Mouse (Mus musculus) stomach, embryonic 15.5 days (tissue): ENCODE data around the gene Mpzl2. TPM values are rescaled to one million over a fixed set of nuclear protein-coding genes. Genes with fewer than 3 reads are reported as not detected.

Experiments
- ATAC-seq: fragments of 200-750 bp; cut with Nextera tagmentation; 2 replicates; pipeline ENCODE4 v1.8.0; 2017; ENCODE audit warnings: low read depth, moderate number of reproducible peaks, moderate TSS enrichment; ENCODE audit not compliant: insufficient read depth, low FRiP score
- H3K27ac ChIP-seq: fragments of 300-500 bp; sonication (generic); 2 replicates; pipeline ENCODE4 v1.5.1; 2015; ENCODE audit warnings: mild to moderate bottlenecking, inconsistent platforms
- H3K27me3 ChIP-seq: fragments of 300-500 bp; sonication (generic); replicated peaks from 2 replicates; pipeline ENCODE4 v1.6.1; 2015; ENCODE audit warnings: inconsistent platforms
- H3K36me3 ChIP-seq: fragments of 300-500 bp; sonication (generic); 2 replicates; pipeline ENCODE4 v1.6.1; 2015; ENCODE audit warnings: inconsistent platforms
- H3K4me1 ChIP-seq: fragments of 300-500 bp; sonication (generic); 2 replicates; pipeline ENCODE4 v1.6.1; 2015; ENCODE audit warnings: inconsistent platforms
- H3K4me2 ChIP-seq: fragments of 300-500 bp; sonication (generic); 2 replicates; pipeline ENCODE4 v1.6.1; 2015; ENCODE audit warnings: mild to moderate bottlenecking, inconsistent platforms
- H3K4me3 ChIP-seq: fragments of 300-500 bp; sonication (generic); replicated peaks from 2 replicates; pipeline ENCODE4 v1.5.1; 2015; ENCODE audit warnings: inconsistent platforms
- H3K9ac ChIP-seq: fragments of 300-500 bp; sonication (generic); 2 replicates; pipeline ENCODE4 v1.6.1; 2015; ENCODE audit warnings: inconsistent platforms
- H3K9me3 ChIP-seq: fragments of 300-500 bp; sonication (generic); 2 replicates; pipeline ENCODE4 v1.6.1; 2016; ENCODE audit warnings: inconsistent platforms
- WGBS: fragments of 180-500 bp; shearing (Covaris S2); methylation state at CpG from one replicate; pipeline ENCODE4 v1.1.7; 2015; 5-methylcytosine and 5-hydroxymethylcytosine counted together
- polyA plus RNA-seq: library from polyadenylated mRNA; unstranded; fragments of >200 nt; fragmentation: Nextera tagmentation; extraction: Ambion mirVana; gene quantifications from 2 replicates; pipeline ENCODE4 v1.2.1, GENCODE M21; 2015

Mpzl2 gene
- polyA plus RNA-seq, 1 experiment from 2014 or later, result 31.4 TPM

- no peak overlapping the region for H3K27ac ChIP-seq
- 30% methylated on average over 5 of the region's 5 CpGs for WGBS
- ATAC-seq, result no peak
- no peaks in the 10 kb centered on the region for H3K27me3 ChIP-seq
- no peak overlapping the region for H3K9ac ChIP-seq
- no peaks in the 10 kb centered on the region for H3K4me1 ChIP-seq
- no peak overlapping the region for H3K4me3 ChIP-seq
- no peaks in the 10 kb centered on the region for H3K36me3 ChIP-seq
- H3K4me2 ChIP-seq, result no peak overlapping the region
- H3K9me3 ChIP-seq, result no peaks in the 10 kb centered on the region
Observed at GRCm38 (mm10) chr9:45058304-45058940, 18.8 kb downstream of the Mpzl2 start.

- Histone ChIP-seq H3K4me3 (no peak overlapping the region), H3K9me3 (no peaks in the 10 kb centered on the region), H3K36me3 (no peaks in the 10 kb centered on the region), H3K4me2 (no peak overlapping the region), H3K27me3 (no peaks in the 10 kb centered on the region), H3K27ac (no peak overlapping the region), H3K9ac (no peak overlapping the region), H3K4me1 (no peaks in the 10 kb centered on the region)
- no peak for ATAC-seq
- 32% methylated on average over 7 of the region's 7 CpGs for WGBS
Observed at GRCm38 (mm10) chr9:45060151-45060550, 20.6 kb downstream of the Mpzl2 start.

DNA sequence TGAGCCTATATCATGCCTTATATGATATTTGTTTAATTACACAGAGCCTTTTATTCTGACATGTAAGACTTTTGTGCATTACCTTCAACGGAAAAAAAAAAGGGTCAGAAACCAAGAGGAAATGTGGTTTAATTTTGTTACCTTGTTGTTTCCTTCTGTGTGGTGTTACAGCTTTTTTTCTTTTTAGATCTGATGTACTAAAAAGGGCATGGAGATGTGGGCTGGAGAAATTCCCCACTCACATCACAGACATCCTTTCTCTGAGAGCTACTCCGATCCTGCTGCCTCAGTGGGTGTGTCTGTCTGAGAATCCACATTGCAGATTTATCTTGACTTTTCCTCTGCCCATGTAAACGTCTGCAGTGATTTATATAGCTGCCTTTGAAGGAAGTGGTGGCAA is 23.1 kb downstream of the Mpzl2 start:
- H3K27ac ChIP-seq, result no peak overlapping the region
- H3K36me3 ChIP-seq, result no peaks in the 10 kb centered on the region
- H3K4me1 ChIP-seq, result no peaks in the 10 kb centered on the region
- H3K27me3 ChIP-seq, result no peaks in the 10 kb centered on the region
- no peak for ATAC-seq
- H3K9me3 ChIP-seq, result no peaks in the 10 kb centered on the region
- H3K4me2 ChIP-seq, result no peak overlapping the region
- WGBS, result 54% methylated on average over 3 of the region's 3 CpGs
- no peak overlapping the region for H3K9ac ChIP-seq
- H3K4me3 ChIP-seq, result no peak overlapping the region

GRCm38 (mm10) chr9:45064421-45064820 is 24.8 kb downstream of the Mpzl2 start:
- no peak for ATAC-seq
- Histone ChIP-seq H3K4me1 (no peaks in the 10 kb centered on the region), H3K9me3 (no peaks in the 10 kb centered on the region), H3K4me3 (no peak overlapping the region), H3K36me3 (no peaks in the 10 kb centered on the region), H3K27me3 (no peaks in the 10 kb centered on the region), H3K9ac (no peak overlapping the region), H3K4me2 (no peak overlapping the region), H3K27ac (no peak overlapping the region)
- 74% methylated on average over 6 of the region's 6 CpGs for WGBS

DNA sequence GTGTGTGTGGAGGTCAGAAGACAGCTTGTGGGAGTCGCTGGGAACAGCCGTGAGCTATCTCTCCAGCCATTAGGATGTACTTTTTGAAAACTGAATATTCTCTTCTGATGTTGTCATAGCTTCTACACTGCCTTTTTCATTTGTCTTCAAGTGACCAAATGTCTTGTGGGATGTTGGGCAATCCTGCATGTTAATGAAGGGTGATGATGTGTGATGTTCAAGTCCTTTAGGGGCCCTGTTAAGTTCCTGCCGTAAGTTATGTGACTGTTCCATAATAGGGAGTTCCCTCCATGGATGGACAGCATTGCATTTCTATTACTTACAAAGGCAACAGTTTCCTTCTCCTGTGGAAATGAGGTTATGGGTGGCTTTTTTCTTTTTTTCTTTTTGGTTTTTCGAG is 27.1 kb downstream of the Mpzl2 start:
- ATAC-seq, result no peak
- no peaks in the 10 kb centered on the region for H3K9me3 ChIP-seq
- no peak overlapping the region for H3K4me2 ChIP-seq
- no peaks in the 10 kb centered on the region for H3K36me3 ChIP-seq
- H3K4me1 ChIP-seq, result no peaks in the 10 kb centered on the region
- no peak overlapping the region for H3K9ac ChIP-seq
- no peaks in the 10 kb centered on the region for H3K27me3 ChIP-seq
- H3K4me3 ChIP-seq, result no peak overlapping the region
- H3K27ac ChIP-seq, result no peak overlapping the region
- 77% methylated on average over 4 of the region's 4 CpGs for WGBS

GRCm38 (mm10) chr9:45071800-45072199 is 32.2 kb downstream of the Mpzl2 start:
- Histone ChIP-seq H3K36me3 (no peaks in the 10 kb centered on the region), H3K4me3 (no peak overlapping the region), H3K9me3 (no peaks in the 10 kb centered on the region), H3K27ac (no peak overlapping the region), H3K9ac (no peak overlapping the region), H3K27me3 (no peaks in the 10 kb centered on the region), H3K4me2 (no peak overlapping the region), H3K4me1 (no peaks in the 10 kb centered on the region)
- no peak for ATAC-seq
- 54% methylated on average over 3 of the region's 3 CpGs for WGBS

- no peak for ATAC-seq
- H3K9me3 ChIP-seq, result no peaks in the 10 kb centered on the region
- H3K36me3 ChIP-seq, result no peaks in the 10 kb centered on the region
- no peak overlapping the region for H3K4me3 ChIP-seq
- H3K4me2 ChIP-seq, result no peak overlapping the region
- 61% methylated on average over 3 of the region's 3 CpGs for WGBS
- no peaks in the 10 kb centered on the region; the same call in none of the 2 replicates for H3K27me3 ChIP-seq
- H3K4me1 ChIP-seq, result no peaks in the 10 kb centered on the region
- no peak overlapping the region for H3K27ac ChIP-seq
- H3K9ac ChIP-seq, result no peak overlapping the region
Observed at GRCm38 (mm10) chr9:45077859-45078258, 38.3 kb downstream of the Mpzl2 start.

- Histone ChIP-seq H3K9ac (no peak within 1 kb of the TSS), H3K27ac (no peak within 1 kb of the TSS), H3K36me3 (no peaks in the 10 kb centered on the region), H3K9me3 (no peaks in the 10 kb centered on the region), H3K4me2 (no peak within 1 kb of the TSS), H3K4me1 (no peaks in the 10 kb centered on the region), H3K27me3 (no peaks in the 10 kb centered on the region; the same call in none of the 2 replicates), H3K4me3 (no peak within 1 kb of the TSS)
- no peak for ATAC-seq
- 82% methylated on average over 5 of the region's 5 CpGs for WGBS
Observed at GRCm38 (mm10) chr9:45079011-45079410, 39.4 kb downstream of the Mpzl2 start, which contains the start of gene Jaml. Gene Jaml (plus strand): TSS chr9:45079183.

DNA sequence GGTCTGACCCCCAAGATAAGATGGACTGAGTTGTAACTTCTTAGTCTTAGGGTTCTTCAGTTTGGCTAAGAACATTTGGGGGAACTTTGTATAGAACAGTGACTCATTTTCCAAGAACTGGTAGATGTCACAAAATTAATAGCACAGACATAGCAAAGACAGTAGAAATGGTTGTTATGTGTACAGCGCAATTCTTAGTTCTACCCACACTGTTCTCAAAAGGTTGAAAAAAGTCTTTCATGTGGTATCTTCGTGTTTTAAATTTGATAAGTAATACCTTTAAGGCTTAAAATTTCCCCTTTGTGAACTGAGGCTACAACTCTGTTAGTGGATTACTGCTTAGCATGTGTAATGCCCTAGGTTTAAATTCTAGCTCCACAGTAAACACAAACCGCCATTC is 43.5 kb downstream of the Mpzl2 start:
- Histone ChIP-seq H3K36me3 (no peaks in the 10 kb centered on the region), H3K9ac (no peak overlapping the region), H3K4me1 (no peaks in the 10 kb centered on the region), H3K4me3 (no peak overlapping the region), H3K4me2 (no peak overlapping the region), H3K9me3 (no peaks in the 10 kb centered on the region), H3K27me3 (no peaks in the 10 kb centered on the region; the same call in none of the 2 replicates), H3K27ac (no peak overlapping the region)
- 80% methylated on average over 3 of the region's 3 CpGs for WGBS
- no peak for ATAC-seq

- ATAC-seq, result no peak
Observed at GRCm38 (mm10) chr9:45084556-45084955, 45.0 kb downstream of the Mpzl2 start.

DNA sequence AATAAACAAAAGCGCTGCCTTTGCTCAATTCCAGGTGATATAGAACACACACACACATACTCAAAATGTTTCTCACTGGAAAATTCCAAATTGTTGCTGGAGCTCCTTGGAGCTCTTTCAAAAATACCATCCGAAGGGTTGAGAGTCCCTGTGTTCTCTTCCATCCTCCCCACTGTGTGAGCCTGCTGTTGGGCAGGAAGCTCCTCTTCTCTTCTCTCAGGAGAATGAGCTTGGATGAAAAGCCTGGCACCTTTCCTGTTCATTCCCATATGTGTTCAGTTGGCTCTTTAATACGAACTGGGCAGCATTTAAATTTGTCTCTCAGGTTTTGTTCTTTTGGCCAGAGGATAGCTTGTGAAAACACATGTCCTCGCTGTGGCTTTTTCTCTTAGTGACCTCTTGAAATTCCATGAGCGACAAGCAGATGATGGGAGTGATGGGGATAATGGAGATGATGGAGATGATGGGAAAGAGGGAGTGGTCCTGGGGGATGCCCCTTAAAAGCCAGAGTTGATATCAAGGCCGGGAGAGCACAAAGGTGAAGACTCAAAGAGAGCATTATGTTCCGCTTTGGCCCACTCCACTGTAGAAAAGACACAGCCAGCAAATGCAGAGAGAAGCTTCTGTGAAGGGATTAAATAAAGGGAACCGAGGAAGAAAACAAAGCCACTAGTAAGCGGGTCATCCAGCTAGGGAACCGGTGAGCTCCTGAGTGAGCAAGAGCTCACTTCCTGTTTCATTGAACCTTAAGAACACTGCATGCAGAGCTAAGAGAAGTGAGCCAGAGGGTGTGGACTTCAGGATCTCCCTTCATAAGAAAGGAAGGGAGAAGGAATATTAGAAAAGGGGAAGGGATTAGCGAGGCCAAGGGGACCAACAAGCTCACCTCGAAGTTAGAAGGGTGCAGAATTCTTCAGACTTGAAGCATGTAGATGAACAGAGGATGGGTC is 46.4 kb downstream of the Mpzl2 start:
- H3K4me3 ChIP-seq, result no peak overlapping the region
- no peaks in the 10 kb centered on the region; the same call in none of the 2 replicates for H3K27me3 ChIP-seq
- no peaks in the 10 kb centered on the region for H3K36me3 ChIP-seq
- ATAC-seq, result no peak
- no peak overlapping the region for H3K9ac ChIP-seq
- H3K4me2 ChIP-seq, result no peak overlapping the region
- H3K27ac ChIP-seq, result no peak overlapping the region
- H3K4me1 ChIP-seq, result no peaks in the 10 kb centered on the region
- WGBS, result 73% methylated on average over 12 of the region's 12 CpGs
- no peaks in the 10 kb centered on the region for H3K9me3 ChIP-seq

More at GRCm38 (mm10) chr9:45084556-45084955, 45.0 kb downstream of the Mpzl2 start:
- Histone ChIP-seq H3K9ac (no peak overlapping the region), H3K27ac (no peak overlapping the region), H3K4me1 (no peaks in the 10 kb centered on the region), H3K4me2 (no peak overlapping the region), H3K36me3 (no peaks in the 10 kb centered on the region), H3K27me3 (no peaks in the 10 kb centered on the region; the same call in none of the 2 replicates), H3K9me3 (no peaks in the 10 kb centered on the region), H3K4me3 (no peak overlapping the region)
- 69% methylated on average over 5 of the region's 5 CpGs for WGBS

GRCm38 (mm10) chr9:45088040-45088439 is 48.4 kb downstream of the Mpzl2 start:
- H3K9ac ChIP-seq, result no peak overlapping the region
- no peaks in the 10 kb centered on the region for H3K9me3 ChIP-seq
- no peak overlapping the region for H3K27ac ChIP-seq
- H3K4me3 ChIP-seq, result no peak overlapping the region
- ATAC-seq, result no peak
- no peaks in the 10 kb centered on the region for H3K36me3 ChIP-seq
- no peaks in the 10 kb centered on the region for H3K27me3 ChIP-seq
- no peaks in the 10 kb centered on the region for H3K4me1 ChIP-seq
- no peak overlapping the region for H3K4me2 ChIP-seq
